Mouse (Mus musculus) kidney, postnatal 0 days (tissue): ENCODE measurements around the gene Xrcc2. TPM values are rescaled to one million over a fixed set of nuclear protein-coding genes. Genes with fewer than 3 reads are reported as not detected.
A peak's percentile ranks its signal among the peaks of the same experiment; 100 is the strongest.

Source experiments
- ATAC-seq: fragments of 200-750 bp; cut with Nextera tagmentation; replicated peaks from 2 replicates; pipeline ENCODE4 v1.8.0; 2017; ENCODE audit warnings: low read depth, moderate number of reproducible peaks, moderate TSS enrichment, moderate library complexity; ENCODE audit not compliant: low FRiP score
- DNase-seq: peaks from one replicate; pipeline ENCODE4 v3.0.0-alpha.2; 2016; ENCODE audit warnings: low spot score
- H3K27ac ChIP-seq: fragments of 300-500 bp; sonication (generic); 2 replicates; pipeline ENCODE4 v1.5.1; 2014; ENCODE audit warnings: mild to moderate bottlenecking
- H3K27me3 ChIP-seq: fragments of 300-500 bp; sonication (generic); 2 replicates; pipeline ENCODE4 v1.6.1; 2014; ENCODE audit warnings: low read length, mixed read lengths; ENCODE audit not compliant: insufficient read depth
- H3K36me3 ChIP-seq: fragments of 300-500 bp; sonication (generic); 2 replicates; pipeline ENCODE4 v1.6.1; 2014; ENCODE audit warnings: low read length, mixed read lengths; ENCODE audit not compliant: insufficient read depth
- H3K4me1 ChIP-seq: fragments of 300-500 bp; sonication (generic); replicated peaks from 2 replicates; pipeline ENCODE4 v1.6.1; 2014; ENCODE audit warnings: antibody characterized with exemption, low read length, mixed read lengths; ENCODE audit not compliant: insufficient read depth
- H3K4me2 ChIP-seq: fragments of 300-500 bp; sonication (generic); 2 replicates; pipeline ENCODE4 v1.6.1; 2014; ENCODE audit warnings: mild to moderate bottlenecking, low read length, moderate library complexity, mixed read lengths
- H3K4me3 ChIP-seq: fragments of 300-500 bp; sonication (generic); replicated peaks from 2 replicates; pipeline ENCODE4 v1.5.1; 2014; ENCODE audit warnings: low read depth, low read length
- H3K9ac ChIP-seq: fragments of 300-500 bp; sonication (generic); 2 replicates; pipeline ENCODE4 v1.6.1; 2014; ENCODE audit warnings: low read depth, low read length
- H3K9me3 ChIP-seq: fragments of 300-500 bp; sonication (generic); replicated peaks from 2 replicates; pipeline ENCODE4 v1.6.1; 2016; ENCODE audit warnings: low read length, inconsistent platforms, mixed read lengths
- CTCF ChIP-seq: IDR thresholded peaks from 2 replicates; pipeline ENCODE4 v1.5.1; 2016; ENCODE audit warnings: antibody characterized with exemption, low read depth, mild to moderate bottlenecking, moderate library complexity
- WGBS: fragments of 180-500 bp; shearing (Covaris S2); extraction: QIAGEN DNeasy Blood & Tissue Kit; methylation state at CpG from one replicate; pipeline ENCODE4 v1.1.7; 2014; 5-methylcytosine and 5-hydroxymethylcytosine counted together
- polyA plus RNA-seq: library from polyadenylated mRNA; unstranded; fragments of >200 nt; fragmentation: Nextera tagmentation; extraction: Ambion mirVana; gene quantifications from 2 replicates; pipeline ENCODE4 v1.2.1, GENCODE M21; 2015

Gene Xrcc2
- polyA plus RNA-seq: 3.6 and 4.5 TPM in 2 replicates

- TF ChIP-seq CTCF: peak; percentile 22; the same call in 1 of the 2 replicates
- Histone ChIP-seq H3K4me3 (peak within 1 kb of the TSS; percentile 80), H3K4me1 (no peaks in the 10 kb centered on the region; the same call in 1 of the 2 replicates), H3K9ac (peak within 1 kb of the TSS; percentile 78), H3K4me2 (peak within 1 kb of the TSS; percentile 75), H3K27ac (peak within 1 kb of the TSS; percentile 64), H3K27me3 (no peaks in the 10 kb centered on the region), H3K9me3 (no peaks in the 10 kb centered on the region), H3K36me3 (no peaks in the 10 kb centered on the region)
- peak; percentile 96 for DNase-seq
- 8% methylated on average over 51 of the region's 51 CpGs for WGBS
- peak; percentile 93 for ATAC-seq
These were observed at the start of gene Xrcc2 for GRCm38 (mm10) chr5:25705567-25706349. Gene Xrcc2 (minus strand): TSS chr5:25705825.

- H3K9me3 ChIP-seq: no peaks in the 10 kb centered on the region
- H3K4me2 ChIP-seq: no peak overlapping the region
- DNase-seq (peak; percentile 62), ATAC-seq (no peak)
- H3K4me3 ChIP-seq: no peak overlapping the region
- no peaks in the 10 kb centered on the region for H3K36me3 ChIP-seq
- no peak overlapping the region for H3K9ac ChIP-seq
- no peaks in the 10 kb centered on the region for H3K4me1 ChIP-seq
- no peak overlapping the region for H3K27ac ChIP-seq
- 6% methylated on average over 2 of the region's 2 CpGs for WGBS
- TF ChIP-seq CTCF: no peak
- no peaks in the 10 kb centered on the region for H3K27me3 ChIP-seq
These were observed 48.7 kb upstream of the Xrcc2 start for GRCm38 (mm10) chr5:25754236-25754766.

GRCm38 (mm10) chr5:25753556-25754235 lies 48.1 kb upstream of the Xrcc2 start:
- ATAC-seq (no peak), DNase-seq (no peak)
- H3K27me3 ChIP-seq: no peaks in the 10 kb centered on the region
- H3K27ac ChIP-seq: no peak overlapping the region
- no peaks in the 10 kb centered on the region for H3K9me3 ChIP-seq
- WGBS: 40% methylated on average over 8 of the region's 8 CpGs
- H3K4me1 ChIP-seq: no peaks in the 10 kb centered on the region
- no peak overlapping the region for H3K9ac ChIP-seq
- no peak overlapping the region for H3K4me3 ChIP-seq
- no peak overlapping the region for H3K4me2 ChIP-seq
- no peaks in the 10 kb centered on the region for H3K36me3 ChIP-seq
- TF ChIP-seq CTCF: no peak

- Histone ChIP-seq H3K27ac (no peak overlapping the region), H3K4me1 (no peaks in the 10 kb centered on the region), H3K4me2 (no peak overlapping the region), H3K9ac (no peak overlapping the region), H3K4me3 (no peak overlapping the region), H3K9me3 (no peaks in the 10 kb centered on the region), H3K27me3 (no peaks in the 10 kb centered on the region), H3K36me3 (no peaks in the 10 kb centered on the region)
- ATAC-seq (no peak), DNase-seq (no peak)
- 86% methylated on average over 5 of the region's 5 CpGs for WGBS
- no peak for TF ChIP-seq CTCF
These were observed 47.2 kb upstream of the Xrcc2 start for GRCm38 (mm10) chr5:25752862-25753261.

GRCm38 (mm10) chr5:25751552-25751951 lies 45.9 kb upstream of the Xrcc2 start:
- no peaks in the 10 kb centered on the region for H3K9me3 ChIP-seq
- no peak overlapping the region for H3K4me2 ChIP-seq
- no peak overlapping the region for H3K4me3 ChIP-seq
- DNase-seq: no peak
- no peak for TF ChIP-seq CTCF
- no peak overlapping the region for H3K27ac ChIP-seq
- no peaks in the 10 kb centered on the region for H3K27me3 ChIP-seq
- no peaks in the 10 kb centered on the region for H3K4me1 ChIP-seq
- ATAC-seq: no peak
- no peaks in the 10 kb centered on the region for H3K36me3 ChIP-seq
- no peak overlapping the region for H3K9ac ChIP-seq

- Histone ChIP-seq H3K27me3 (no peaks in the 10 kb centered on the region), H3K27ac (no peak overlapping the region), H3K4me1 (no peaks in the 10 kb centered on the region), H3K4me3 (no peak overlapping the region), H3K36me3 (no peaks in the 10 kb centered on the region), H3K9ac (no peak overlapping the region), H3K4me2 (no peak overlapping the region), H3K9me3 (no peaks in the 10 kb centered on the region)
- ATAC-seq (no peak), DNase-seq (no peak)
- 74% methylated on average over 3 of the region's 3 CpGs for WGBS
- TF ChIP-seq CTCF: no peak
These were observed 43.0 kb upstream of the Xrcc2 start for GRCm38 (mm10) chr5:25748613-25749012.
